Comparison of ENCODE assay signal across 17 mouse cellular contexts in the genomic region with DNA sequence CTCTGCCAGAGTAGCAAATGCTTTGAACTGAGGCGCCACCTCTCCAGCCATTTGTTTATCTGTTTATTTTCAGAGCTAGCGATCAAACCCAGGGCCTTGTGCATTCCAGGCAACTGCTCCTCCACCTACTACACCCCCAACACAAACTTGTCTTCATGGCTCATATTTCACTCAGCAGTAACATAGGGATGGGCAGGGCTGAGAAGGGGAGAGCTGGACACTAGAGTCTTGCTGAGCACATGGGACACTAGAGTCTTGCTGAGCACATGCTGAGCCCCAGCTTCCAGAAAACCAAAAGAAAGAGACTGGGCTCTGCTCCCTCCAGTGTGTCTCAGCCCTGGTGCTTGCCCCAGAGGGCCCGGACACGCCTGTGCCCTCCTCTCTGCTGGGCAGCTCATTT. TPM values are rescaled to one million over a fixed set of nuclear protein-coding genes. Genes with fewer than 3 reads are reported as not detected.
DNase-seq lines count a peak whose midpoint lies in the region; ATAC-seq and TF ChIP-seq lines count a peak whose summit lies in the region.
"Had no signal": no experiment of that assay in that cellular context is flagged by ENCODE, and none has a peak within 500 bp of the region (broad histone marks: within the 10 kb centered on the region; RNA-seq: fewer than 3 reads in every experiment).

No protein-coding gene starts in this region.

- 0 out of 2 replicates have a peak overlapping the region, but pooled peaks have one; percentile 31 for H3K27ac ChIP-seq in hindbrain, embryonic 10.5 days
- no peak overlapping the region for H3K27ac ChIP-seq in hindbrain, embryonic 14.5 days
- H3K27ac ChIP-seq in embryonic fibroblast, embryonic 13.5 days (ENCODE audit: insufficient read depth, low read length), result peak overlapping the region; percentile 2; the same call in 1 of the 2 replicates
- H3K27ac ChIP-seq: forebrain, embryonic 12.5 days; hindbrain, embryonic 13.5 days; liver, embryonic 15.5 days had no signal

- no peak; the same call in 1 of the 2 replicates for TF ChIP-seq POLR2A in embryonic fibroblast, embryonic 13.5 days (IDR thresholded peaks at IDR 0.05; ENCODE audit: low read depth, low read length)

- H3ac ChIP-seq in C2C12 (ENCODE audit: control insufficient read depth, insufficient read length, low read depth), result peak overlapping the region; percentile 48

- DNase-seq in hindbrain, embryonic 10.5 days (ENCODE audit: low spot score), result no peak
- no peak for DNase-seq in hindbrain, embryonic 14.5 days (ENCODE audit: low spot score)
- peak; percentile 52 for DNase-seq in 3T3-L1 (ENCODE audit: low read depth, low spot score)
- DNase-seq in B cell, adult 2 months, result no peak
- no peak for DNase-seq in layer of hippocampus, postnatal 25 days (ENCODE audit: extremely low spot score in 1 of 2, low spot score in 1 of 2)
- DNase-seq: adrenal gland, postnatal 14 days; gastrocnemius, postnatal 10 days; heart, adult 18-20 months; midbrain, embryonic 14.5 days; thymus, postnatal 25 days had no signal

- H3K9me3 ChIP-seq in hindbrain, embryonic 10.5 days, result no peaks in the 10 kb centered on the region
- no peaks in the 10 kb centered on the region for H3K9me3 ChIP-seq in hindbrain, embryonic 14.5 days (ENCODE audit: control insufficient read depth, low read length)
- H3K9me3 ChIP-seq: forebrain, embryonic 12.5 days; G1E; hindbrain, embryonic 13.5 days; liver, embryonic 15.5 days; megakaryocyte, embryonic 14.5 days had no signal

- WGBS in hindbrain, embryonic 10.5 days, result 69% methylated on average over 4 of the region's 4 CpGs
- WGBS in hindbrain, embryonic 14.5 days, result 73% methylated on average over 4 of the region's 4 CpGs

- no peak for TF ChIP-seq CTCF in C2C12 (IDR thresholded peaks at IDR 0.05; ENCODE audit: control insufficient read depth, insufficient read depth, insufficient read length)
- TF ChIP-seq CTCF in embryonic fibroblast, embryonic 13.5 days (IDR thresholded peaks at IDR 0.05; ENCODE audit: borderline replicate concordance, insufficient read depth, low read length), result no peak

- H3K4me2 ChIP-seq in hindbrain, embryonic 14.5 days (replicated peaks), result no peak overlapping the region
- H3K4me2 ChIP-seq: forebrain, embryonic 12.5 days; hindbrain, embryonic 13.5 days; liver, embryonic 15.5 days had no signal

- peaks cover 19% of the 10 kb centered on the region for H3K27me3 ChIP-seq in hindbrain, embryonic 10.5 days (ENCODE audit: insufficient read depth, poor library complexity, severe bottlenecking)
- no peaks in the 10 kb centered on the region for H3K27me3 ChIP-seq in hindbrain, embryonic 14.5 days (ENCODE audit: control insufficient read depth, insufficient read depth, low read length)
- no peaks in the 10 kb centered on the region for H3K27me3 ChIP-seq in C2C12 (ENCODE audit: control insufficient read depth, insufficient read depth, insufficient read length)

- H3K4me1 ChIP-seq in hindbrain, embryonic 10.5 days (replicated peaks), result peaks cover 67% of the 10 kb centered on the region
- peaks cover 21% of the 10 kb centered on the region for H3K4me1 ChIP-seq in hindbrain, embryonic 14.5 days (replicated peaks; ENCODE audit: control insufficient read depth, insufficient read depth, low read length)
- H3K4me1 ChIP-seq in embryonic fibroblast, embryonic 13.5 days (ENCODE audit: control insufficient read depth, insufficient read depth, low read length), result peaks cover 18% of the 10 kb centered on the region

- ATAC-seq in hindbrain, embryonic 14.5 days (ENCODE audit: low FRiP score), result no peak

- no peak overlapping the region for H3K9ac ChIP-seq in hindbrain, embryonic 14.5 days
- H3K9ac ChIP-seq: forebrain, embryonic 12.5 days; hindbrain, embryonic 13.5 days; liver, embryonic 15.5 days had no signal

- no peaks in the 10 kb centered on the region for H3K36me3 ChIP-seq in hindbrain, embryonic 10.5 days
- H3K36me3 ChIP-seq in hindbrain, embryonic 14.5 days (replicated peaks; ENCODE audit: control insufficient read depth, insufficient read depth), result no peaks in the 10 kb centered on the region
- no peaks in the 10 kb centered on the region for H3K36me3 ChIP-seq in C2C12 (ENCODE audit: control insufficient read depth, insufficient read depth)
- H3K36me3 ChIP-seq: forebrain, embryonic 12.5 days; G1E; hindbrain, embryonic 13.5 days; liver, embryonic 15.5 days had no signal

- H3K79me2 ChIP-seq in C2C12 (ENCODE audit: control insufficient read depth, insufficient read depth), result peaks cover 14% of the 10 kb centered on the region

- peaks cover 1% of the 10 kb centered on the region for H3K79me3 ChIP-seq in C2C12 (ENCODE audit: low read depth)

- H3K4me3 ChIP-seq in hindbrain, embryonic 10.5 days, result no peak overlapping the region
- H3K4me3 ChIP-seq in hindbrain, embryonic 14.5 days (replicated peaks; ENCODE audit: low read length), result no peak overlapping the region
- H3K4me3 ChIP-seq in C2C12 (ENCODE audit: insufficient read depth, poor library complexity, severe bottlenecking), result no peak overlapping the region
- no peak overlapping the region for H3K4me3 ChIP-seq in embryonic fibroblast, embryonic 13.5 days (ENCODE audit: insufficient read depth, low read length)
- H3K4me3 ChIP-seq: forebrain, embryonic 12.5 days; hindbrain, embryonic 13.5 days; liver, embryonic 15.5 days; megakaryocyte, embryonic 14.5 days had no signal

TF ChIP-seq in C2C12, 6 proteins besides CTCF, POLR2A, EP300 and RAD21:
- TF ChIP-seq MAX (IDR thresholded peaks at IDR 0.05), result no peak
- TF ChIP-seq MYOG (IDR thresholded peaks at IDR 0.05; ENCODE audit: control insufficient read depth, extremely low read depth, insufficient read length), result no peak
- no peak for TF ChIP-seq FOSL1 (IDR thresholded peaks at IDR 0.05; ENCODE audit: insufficient read depth, low read length, poor library complexity, severe bottlenecking)
- TF ChIP-seq USF1 (IDR thresholded peaks at IDR 0.05; ENCODE audit: low read depth), result no peak
- no peak for TF ChIP-seq CEBPB (IDR thresholded peaks at IDR 0.05; ENCODE audit: low read depth)
- TF ChIP-seq MYOD1 (IDR thresholded peaks at IDR 0.05; ENCODE audit: control insufficient read depth, insufficient read length, low read depth), result no peak

RNA-seq across cellular contexts. Expression of gene Ier5l, which starts 7.2 kb away (rescaled TPM):
- 3.1 and 3.3 TPM in 2 replicates for polyA plus RNA-seq in hindbrain, embryonic 10.5 days (2016; fragmentation: Nextera tagmentation; extraction: Ambion mirVana)
- 2.4 and 2.7 TPM in 2 replicates for polyA plus RNA-seq in hindbrain, embryonic 14.5 days (2014; fragmentation: Nextera tagmentation; extraction: Ambion mirVana)
- 61.4 TPM for polyA plus RNA-seq in C2C12 (2012; fragmentation: generic; extraction: Trizol)
- 17.1 and 18.1 TPM in 2 replicates for polyA plus RNA-seq in embryonic fibroblast, embryonic 13.5 days (2011; ENCODE audit: insufficient read length, low read depth, missing spikeins)
- 10 to 100 TPM; 12.8 to 13.1 TPM for total RNA-seq in layer of hippocampus, postnatal 25 days (2021)
- total RNA-seq: G1E had no signal
- polyA plus RNA-seq: G1E had no signal

RNA-seq across cellular contexts. Expression of gene Ptpa, which starts 50.9 kb away (rescaled TPM):
- 149 and 151 TPM in 2 replicates for polyA plus RNA-seq in hindbrain, embryonic 10.5 days (2016; fragmentation: Nextera tagmentation; extraction: Ambion mirVana)
- polyA plus RNA-seq in hindbrain, embryonic 14.5 days (2014; fragmentation: Nextera tagmentation; extraction: Ambion mirVana), result 71.7 and 79.8 TPM in 2 replicates
- polyA plus RNA-seq in C2C12 (2012; fragmentation: generic; extraction: Trizol), result 213 TPM
- polyA plus RNA-seq in embryonic fibroblast, embryonic 13.5 days (2011; ENCODE audit: insufficient read length, low read depth, missing spikeins), result 126 and 137 TPM in 2 replicates
- 100 to 1,000 TPM; 163 to 169 TPM for total RNA-seq in layer of hippocampus, postnatal 25 days (2021)

RNA-seq across cellular contexts. Expression of gene Crat, which starts 51.2 kb away (rescaled TPM):
- 22.4 and 26.7 TPM in 2 replicates for polyA plus RNA-seq in hindbrain, embryonic 10.5 days (2016; fragmentation: Nextera tagmentation; extraction: Ambion mirVana)
- 30.3 and 32.0 TPM in 2 replicates for polyA plus RNA-seq in hindbrain, embryonic 14.5 days (2014; fragmentation: Nextera tagmentation; extraction: Ambion mirVana)
- 22.5 TPM for polyA plus RNA-seq in C2C12 (2012; fragmentation: generic; extraction: Trizol)
- 22.3 and 29.1 TPM in 2 replicates for polyA plus RNA-seq in embryonic fibroblast, embryonic 13.5 days (2011; ENCODE audit: insufficient read length, low read depth, missing spikeins)
- total RNA-seq in layer of hippocampus, postnatal 25 days (2021), result 10 to 100 TPM; 49.6 to 51.1 TPM
